Mouse (Mus musculus): ENCODE measurements at regions not wholly inside any gene's neighbourhood (a gene's known extent, or its start where the extent isn't known, plus 50 kb on each side); places are given as distances from the start of the nearest gene placed in this dataset.

- no peak for DNase-seq (ENCODE audit: low read depth)
Observed at GRCm38 (mm10) chr1:137323035-137323680, 362.9 kb upstream of the Nr5a2 start.

GRCm38 (mm10) chr1:137302757-137303422 lies 342.6 kb upstream of the Nr5a2 start:
- DNase-seq (ENCODE audit: low read depth) = no peak

GRCm38 (mm10) chr1:137297780-137298569 lies 337.7 kb upstream of the Nr5a2 start:
- no peak for DNase-seq (ENCODE audit: low read depth)

GRCm38 (mm10) chr1:137289456-137289855 lies 329.2 kb upstream of the Nr5a2 start:
- no peak for DNase-seq (ENCODE audit: low read depth)

- DNase-seq (ENCODE audit: low read depth) = no peak
Observed at GRCm38 (mm10) chr1:137283291-137283690, 323.0 kb upstream of the Nr5a2 start.

GRCm38 (mm10) chr1:137282457-137282856 lies 322.2 kb upstream of the Nr5a2 start:
- no peak for DNase-seq (ENCODE audit: low read depth)

GRCm38 (mm10) chr1:137280391-137281386 lies 320.4 kb upstream of the Nr5a2 start:
- no peak for DNase-seq (ENCODE audit: low read depth)

- DNase-seq (ENCODE audit: low read depth) = no peak
Observed at GRCm38 (mm10) chr1:137279981-137280380, 319.7 kb upstream of the Nr5a2 start.

- no peak for DNase-seq (ENCODE audit: low read depth)
Observed at GRCm38 (mm10) chr1:137270659-137271612, 310.7 kb upstream of the Nr5a2 start.

GRCm38 (mm10) chr1:137262806-137263370 lies 302.6 kb upstream of the Nr5a2 start:
- DNase-seq (ENCODE audit: low read depth) = no peak

GRCm38 (mm10) chr1:137262121-137262525 lies 301.9 kb upstream of the Nr5a2 start:
- no peak for DNase-seq (ENCODE audit: low read depth)

- no peak for DNase-seq (ENCODE audit: low read depth)
Observed at GRCm38 (mm10) chr1:137256294-137256693, 296.0 kb upstream of the Nr5a2 start.

- no peak for DNase-seq (ENCODE audit: low read depth)
Observed at GRCm38 (mm10) chr1:137255041-137255440, 294.8 kb upstream of the Nr5a2 start.

GRCm38 (mm10) chr1:137254634-137255033 lies 294.4 kb upstream of the Nr5a2 start:
- DNase-seq (ENCODE audit: low read depth) = no peak

- no peak for DNase-seq (ENCODE audit: low read depth)
Observed at GRCm38 (mm10) chr1:137227098-137227485, 266.8 kb upstream of the Nr5a2 start.

GRCm38 (mm10) chr1:137226479-137227097 lies 266.3 kb upstream of the Nr5a2 start:
- peak; percentile 14 for DNase-seq (ENCODE audit: low read depth)

- peak; percentile 65 for DNase-seq (ENCODE audit: low read depth)
Observed at GRCm38 (mm10) chr1:137225418-137225817, 265.2 kb upstream of the Nr5a2 start.

- no peak for DNase-seq (ENCODE audit: low read depth)
Observed at GRCm38 (mm10) chr1:137223052-137223451, 262.8 kb upstream of the Nr5a2 start.
